Mouse (Mus musculus) left cerebral cortex, postnatal 4 days (tissue): ENCODE measurements around the gene Reln. TPM values are rescaled to one million over a fixed set of nuclear protein-coding genes. Genes with fewer than 3 reads are reported as not detected.

Experiments
- DNase-seq: peaks from one replicate; pipeline ENCODE4 v3.0.0-alpha.2; 2022
- intact Hi-C: fragments of 180-260 bp; cut with DNase I; formaldehyde crosslinking; loops from one replicate; pipeline ENCODE4 v1.15.1; 2025
- total RNA-seq, 2 experiments: library from RNA; stranded (reverse); gene quantifications; 2 replicates each; pipeline ENCODE4 v1.2.3; 2021

Reln gene
- total RNA-seq, 2 experiments from 2014 or later, result 170 to 177 TPM

DNA sequence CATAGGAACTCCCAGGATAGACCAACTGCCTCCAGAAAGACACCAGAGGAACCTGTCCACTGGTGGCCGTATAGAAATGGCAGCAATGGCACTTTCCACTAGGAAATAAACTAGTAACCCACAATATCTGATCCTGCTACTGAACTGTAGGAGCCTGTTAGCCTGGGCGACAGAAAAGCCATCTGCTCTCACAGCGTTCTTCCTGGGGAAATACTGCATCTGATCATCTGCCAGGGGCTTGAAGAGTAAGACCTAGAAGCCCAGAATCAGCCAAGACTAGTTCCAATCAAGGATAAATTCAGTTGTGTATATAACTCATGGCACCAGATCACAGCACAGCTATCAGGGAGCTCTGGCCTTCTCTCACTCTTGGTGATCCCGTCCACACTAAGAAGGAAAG is 33.5 kb downstream of the Reln start:
- DNase-seq, result no peak
- intact Hi-C loops, result no loop called here

GRCm38 (mm10) chr5:22309001-22309400 is 35.5 kb downstream of the Reln start:
- intact Hi-C loops, result no loop called here
- DNase-seq, result no peak

- no peak for DNase-seq
- intact Hi-C loops, result no loop called here
Measured at GRCm38 (mm10) chr5:22307853-22308252, 36.6 kb downstream of the Reln start.

- intact Hi-C loops, result no loop called here
- no peak for DNase-seq
Measured at GRCm38 (mm10) chr5:22307072-22307471, 37.4 kb downstream of the Reln start.

DNA sequence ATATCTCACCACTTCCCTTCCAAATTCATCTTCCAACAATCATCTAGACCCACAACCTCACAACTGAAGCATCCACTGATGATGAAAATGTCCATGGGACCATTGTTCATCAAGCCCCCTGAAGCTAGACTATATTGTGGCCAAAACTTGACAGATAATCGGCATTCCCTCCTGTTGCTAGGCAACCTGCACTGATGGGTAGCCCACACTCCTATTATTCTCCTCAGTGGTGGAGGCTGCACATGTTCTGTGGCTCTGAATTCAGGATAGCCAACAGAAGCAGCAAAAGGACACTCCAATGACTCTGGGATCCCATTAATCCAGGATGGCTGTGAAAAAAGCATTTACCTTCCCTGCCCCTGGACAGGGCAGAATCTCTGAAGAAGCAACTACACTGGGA is 40.8 kb downstream of the Reln start:
- DNase-seq, result no peak
- intact Hi-C loops, result no loop called here

GRCm38 (mm10) chr5:22302309-22302708 is 42.2 kb downstream of the Reln start:
- intact Hi-C loops, result no loop called here
- peak; percentile 85 for DNase-seq

DNA sequence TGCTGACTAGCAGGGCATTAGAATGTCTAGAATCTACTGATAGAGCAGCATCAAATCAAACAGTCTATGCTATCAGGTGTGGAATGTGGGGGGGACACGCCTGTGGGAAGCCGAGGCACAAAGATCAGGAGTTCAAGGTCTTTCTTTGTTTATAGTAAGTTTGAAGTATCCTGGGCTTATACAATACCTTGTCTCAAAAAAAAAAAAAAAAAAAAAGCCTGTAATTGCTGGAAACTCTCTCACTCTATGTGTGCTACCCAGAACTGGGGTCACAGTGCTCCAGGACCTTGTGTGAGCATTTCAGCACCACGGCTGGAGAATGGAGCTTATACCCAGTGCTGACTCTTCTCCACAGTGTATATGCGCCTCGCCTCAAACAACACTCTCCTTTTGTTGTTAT is 43.7 kb downstream of the Reln start:
- intact Hi-C loops, result no loop called here
- no peak for DNase-seq

DNA sequence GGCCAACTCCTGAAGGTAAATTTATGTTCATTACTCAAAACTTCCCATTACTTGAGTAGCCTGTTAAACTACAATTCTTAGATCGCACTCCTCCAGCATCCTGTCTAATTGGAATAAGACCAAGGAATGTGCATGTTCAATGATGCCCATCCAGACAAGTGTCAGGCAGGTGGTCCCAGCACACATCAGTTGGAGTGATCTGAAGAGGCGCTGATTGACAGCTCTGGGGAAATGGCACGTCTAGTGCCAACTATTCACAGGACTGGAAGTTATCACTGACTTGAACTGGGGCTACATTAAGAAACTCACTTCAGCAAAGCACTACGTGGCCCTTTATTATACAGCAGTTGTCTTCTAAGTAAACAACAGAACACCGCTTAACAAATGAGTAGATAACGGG is 44.5 kb downstream of the Reln start:
- DNase-seq, result peak; percentile 52
- intact Hi-C loops, result no loop called here

DNA sequence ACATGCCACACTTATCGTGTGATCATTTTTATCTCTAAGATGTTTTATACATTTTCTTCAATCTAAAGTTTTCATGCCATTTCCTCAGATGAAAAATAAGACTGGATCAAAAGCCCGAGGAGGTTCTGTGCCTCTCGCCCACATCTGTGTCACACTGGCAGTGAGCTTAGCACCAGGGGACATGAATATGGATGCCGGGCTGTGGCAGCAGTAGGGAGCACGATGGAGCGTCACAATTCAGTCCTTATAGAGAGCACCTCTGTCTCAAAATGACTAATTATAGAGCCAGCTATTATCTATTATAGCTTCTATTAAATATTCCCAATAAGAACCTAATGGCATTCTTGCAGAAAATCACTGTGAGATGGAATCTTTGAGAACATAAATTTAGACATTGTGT is 49.3 kb downstream of the Reln start:
- intact Hi-C loops, result no loop called here
- DNase-seq, result no peak

GRCm38 (mm10) chr5:22291409-22291808 is 53.1 kb downstream of the Reln start:
- peak; percentile 21 for DNase-seq
- intact Hi-C loops, result no loop called here

GRCm38 (mm10) chr5:22285396-22285795 is 59.1 kb downstream of the Reln start:
- intact Hi-C loops, result no loop called here
- peak; percentile 37 for DNase-seq

GRCm38 (mm10) chr5:22282141-22282665 is 62.3 kb downstream of the Reln start:
- intact Hi-C loops, result no loop called here
- no peak for DNase-seq

- peak; percentile 27 for DNase-seq
Measured at GRCm38 (mm10) chr5:22280534-22281164, 63.9 kb downstream of the Reln start.

GRCm38 (mm10) chr5:22279201-22279600 is 65.3 kb downstream of the Reln start:
- intact Hi-C loops, result no loop called here

More at GRCm38 (mm10) chr5:22280534-22281164, 63.9 kb downstream of the Reln start:
- intact Hi-C loops, result no loop called here

DNA sequence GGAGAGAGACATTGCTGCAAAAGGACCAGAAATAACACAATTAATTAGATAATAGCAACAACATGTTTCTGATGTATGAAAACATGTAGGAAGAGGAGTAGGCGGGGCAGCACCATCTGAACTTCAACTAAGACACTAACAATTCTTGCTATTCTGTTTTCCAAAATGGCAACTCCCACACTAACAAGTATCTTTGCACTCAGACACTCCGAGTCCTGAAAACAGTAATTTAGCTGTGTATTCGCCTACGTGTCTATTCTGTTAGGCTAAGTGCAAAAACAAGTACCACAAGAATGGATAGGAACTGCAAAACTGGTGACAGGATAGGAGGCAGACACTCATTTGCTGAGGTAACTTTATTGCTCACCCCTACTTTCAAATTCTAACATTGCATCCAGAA is 70.4 kb downstream of the Reln start:
- intact Hi-C loops, result no loop called here
- DNase-seq, result no peak

More at GRCm38 (mm10) chr5:22279201-22279600, 65.3 kb downstream of the Reln start:
- DNase-seq, result no peak

- peak; percentile 25 for DNase-seq
- intact Hi-C loops, result no loop called here
Measured at GRCm38 (mm10) chr5:22266489-22267301, 77.8 kb downstream of the Reln start.

GRCm38 (mm10) chr5:22262351-22262765 is 82.1 kb downstream of the Reln start:
- DNase-seq, result no peak

DNA sequence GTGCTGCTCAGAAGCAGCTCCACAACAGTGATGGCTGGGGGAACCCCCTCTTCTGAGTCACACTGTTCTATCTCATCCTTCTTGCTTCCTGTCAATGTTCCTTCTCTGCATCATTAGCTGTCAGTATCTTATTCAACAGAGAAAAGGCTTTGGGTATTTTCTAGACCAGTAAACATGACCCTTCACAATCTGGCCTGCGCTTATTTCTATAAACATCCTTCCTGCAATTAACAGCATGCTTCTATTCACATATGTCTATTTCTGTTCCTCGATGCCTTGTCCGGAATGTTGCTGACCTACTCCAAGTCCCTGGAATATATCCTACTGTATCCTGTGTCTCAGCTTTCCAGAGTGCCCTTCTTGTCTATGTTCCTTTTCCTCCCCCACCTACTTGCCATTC is 89.2 kb downstream of the Reln start:
- DNase-seq, result no peak
- intact Hi-C loops, result no loop called here

More at GRCm38 (mm10) chr5:22262351-22262765, 82.1 kb downstream of the Reln start:
- intact Hi-C loops, result no loop called here

- intact Hi-C loops, result no loop called here
Measured at GRCm38 (mm10) chr5:22253910-22254309, 90.6 kb downstream of the Reln start.

DNA sequence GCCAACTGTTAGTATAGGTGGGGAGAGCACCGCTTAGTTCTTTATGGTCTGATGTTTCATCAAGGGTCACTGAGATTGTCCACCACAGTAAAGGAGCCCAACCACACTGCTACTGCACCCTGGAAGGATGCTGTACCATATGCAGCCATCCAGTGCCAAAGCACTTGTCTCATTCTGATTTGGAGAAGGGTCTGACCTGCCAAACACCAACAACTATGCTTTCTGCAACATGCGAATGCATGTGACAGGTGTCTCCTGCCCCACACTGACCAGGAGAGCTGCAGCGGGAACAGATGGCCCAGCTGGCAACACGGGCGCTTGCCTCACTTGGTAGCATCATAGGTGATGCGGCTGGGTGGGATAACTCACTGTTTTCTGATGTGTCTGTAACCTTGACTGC is 91.2 kb downstream of the Reln start:
- peak; percentile 79 for DNase-seq
- intact Hi-C loops, result no loop called here

More at GRCm38 (mm10) chr5:22253910-22254309, 90.6 kb downstream of the Reln start:
- DNase-seq, result no peak

DNA sequence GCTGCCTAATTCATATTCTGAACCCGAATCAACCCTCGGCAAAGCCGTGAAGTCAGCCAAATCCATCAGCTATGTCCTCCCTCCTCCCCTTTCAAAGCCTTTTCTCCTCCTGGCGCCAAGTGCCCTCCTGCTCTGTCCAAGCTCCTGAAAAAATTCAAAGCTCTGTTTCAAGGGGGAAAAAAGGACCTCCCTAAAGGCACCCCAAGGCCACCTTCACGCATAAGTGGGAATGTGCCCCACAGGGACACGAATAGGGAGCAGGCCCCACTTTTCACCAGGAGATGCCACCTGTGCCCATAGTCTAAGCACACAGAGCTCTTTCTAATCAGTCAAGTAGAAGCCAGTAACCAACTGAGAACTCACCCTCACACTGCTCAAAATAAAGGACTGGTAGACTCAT is 96.7 kb downstream of the Reln start:
- intact Hi-C loops, result no loop called here
- peak; percentile 64 for DNase-seq

GRCm38 (mm10) chr5:22245056-22245455 is 99.4 kb downstream of the Reln start:
- intact Hi-C loops, result no loop called here
- no peak for DNase-seq
